Mouse (Mus musculus): ENCODE data around the gene Atmin.

Gene Atmin

GRCm38 (mm10) chr8:116943161-116943554, at the start of gene Atmin:
Gene Atmin (plus strand): TSS chr8:116943393.
- H3K36me3 ChIP-seq (ENCODE audit: control insufficient read depth, insufficient read depth, low read length, poor library complexity, severe bottlenecking) = no peaks in the 10 kb centered on the region
- peak; percentile 91 for DNase-seq (ENCODE audit: low read depth, low spot score)
- H3K27me3 ChIP-seq (ENCODE audit: control insufficient read depth, insufficient read depth, low read length, poor library complexity, severe bottlenecking) = no peaks in the 10 kb centered on the region

- Histone ChIP-seq H3K36me3 (ENCODE audit: control insufficient read depth, insufficient read depth, low read length, poor library complexity, severe bottlenecking) (no peaks in the 10 kb centered on the region), H3K27me3 (ENCODE audit: control insufficient read depth, insufficient read depth, low read length, poor library complexity, severe bottlenecking) (no peaks in the 10 kb centered on the region)
- no peak for DNase-seq (ENCODE audit: low read depth, low spot score)
These were observed 49.3 kb upstream of the Atmin start for GRCm38 (mm10) chr8:116893938-116894337.

DNA sequence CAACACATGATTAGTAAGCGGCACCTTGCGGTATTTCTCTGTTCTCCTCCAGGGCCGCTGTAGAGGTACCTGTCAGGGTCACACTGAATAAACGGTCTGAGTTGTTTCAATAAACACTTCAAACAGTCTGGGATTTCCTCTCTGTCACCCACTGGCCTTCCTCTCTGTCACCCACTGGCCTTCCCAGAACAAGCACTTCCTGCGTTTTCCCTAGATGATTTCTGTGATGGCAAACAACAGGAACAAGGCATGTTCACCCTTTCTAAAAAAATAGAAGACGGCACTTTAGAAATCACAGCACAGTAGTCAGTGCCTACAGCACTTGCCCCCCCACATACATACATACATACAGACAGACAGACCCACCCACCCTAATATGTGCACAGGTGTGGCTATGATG, 47.7 kb upstream of the Atmin start:
- no peaks in the 10 kb centered on the region for H3K27me3 ChIP-seq (ENCODE audit: control insufficient read depth, insufficient read depth, low read length, poor library complexity, severe bottlenecking)
- no peak for DNase-seq (ENCODE audit: low read depth, low spot score)
- H3K36me3 ChIP-seq (ENCODE audit: control insufficient read depth, insufficient read depth, low read length, poor library complexity, severe bottlenecking) = no peaks in the 10 kb centered on the region

DNA sequence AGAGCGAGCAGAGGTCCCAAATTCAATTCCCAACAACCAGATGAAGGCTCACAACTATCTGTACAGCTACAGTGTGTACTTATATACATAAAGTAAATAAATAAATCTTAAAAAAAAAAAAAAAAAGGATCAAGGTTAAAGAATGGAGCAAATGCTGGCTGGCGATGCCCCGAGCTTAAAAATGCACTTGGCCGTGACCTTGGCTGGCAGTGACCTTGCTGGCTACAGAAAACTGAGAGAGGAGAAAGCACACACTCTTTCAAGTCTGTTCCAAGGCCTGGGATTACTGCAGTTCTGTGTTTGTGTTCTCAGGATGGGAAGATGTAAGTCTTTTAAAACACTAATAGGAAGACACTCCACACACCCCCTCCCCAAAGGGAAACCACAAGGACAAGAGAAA, 38.5 kb upstream of the Atmin start:
- Histone ChIP-seq H3K27me3 (ENCODE audit: control insufficient read depth, insufficient read depth, low read length, poor library complexity, severe bottlenecking) (no peaks in the 10 kb centered on the region), H3K36me3 (ENCODE audit: control insufficient read depth, insufficient read depth, low read length, poor library complexity, severe bottlenecking) (no peaks in the 10 kb centered on the region)
- DNase-seq (ENCODE audit: low read depth, low spot score) = no peak

- no peak for DNase-seq (ENCODE audit: low read depth, low spot score)
- H3K36me3 ChIP-seq (ENCODE audit: control insufficient read depth, insufficient read depth, low read length, poor library complexity, severe bottlenecking) = no peaks in the 10 kb centered on the region
- no peaks in the 10 kb centered on the region for H3K27me3 ChIP-seq (ENCODE audit: control insufficient read depth, insufficient read depth, low read length, poor library complexity, severe bottlenecking)
These were observed 37.9 kb upstream of the Atmin start for GRCm38 (mm10) chr8:116905252-116905651.

- DNase-seq (ENCODE audit: low read depth, low spot score) = no peak
- H3K27me3 ChIP-seq (ENCODE audit: control insufficient read depth, insufficient read depth, low read length, poor library complexity, severe bottlenecking) = no peaks in the 10 kb centered on the region
- H3K36me3 ChIP-seq (ENCODE audit: control insufficient read depth, insufficient read depth, low read length, poor library complexity, severe bottlenecking) = no peaks in the 10 kb centered on the region
These were observed 37.4 kb upstream of the Atmin start for GRCm38 (mm10) chr8:116905836-116906235.

GRCm38 (mm10) chr8:116921005-116921336, 22.2 kb upstream of the Atmin start:
- no peak for DNase-seq (ENCODE audit: low read depth, low spot score)
- Histone ChIP-seq H3K36me3 (ENCODE audit: control insufficient read depth, insufficient read depth, low read length, poor library complexity, severe bottlenecking) (no peaks in the 10 kb centered on the region), H3K27me3 (ENCODE audit: control insufficient read depth, insufficient read depth, low read length, poor library complexity, severe bottlenecking) (no peaks in the 10 kb centered on the region)

GRCm38 (mm10) chr8:116921337-116922059, 21.7 kb upstream of the Atmin start, which contains the start of the genes Cmc2 and Cenpn:
Gene Cmc2 (minus strand): TSS chr8:116921455.
Gene Cenpn (plus strand): TSS chr8:116921730.
- H3K27me3 ChIP-seq (ENCODE audit: control insufficient read depth, insufficient read depth, low read length, poor library complexity, severe bottlenecking) = no peaks in the 10 kb centered on the region
- H3K36me3 ChIP-seq (ENCODE audit: control insufficient read depth, insufficient read depth, low read length, poor library complexity, severe bottlenecking) = no peaks in the 10 kb centered on the region
- peak; percentile 98 for DNase-seq (ENCODE audit: low read depth, low spot score)

GRCm38 (mm10) chr8:116922060-116922757, 21.0 kb upstream of the Atmin start:
- H3K36me3 ChIP-seq (ENCODE audit: control insufficient read depth, insufficient read depth, low read length, poor library complexity, severe bottlenecking) = no peaks in the 10 kb centered on the region
- no peak for DNase-seq (ENCODE audit: low read depth, low spot score)
- no peaks in the 10 kb centered on the region for H3K27me3 ChIP-seq (ENCODE audit: control insufficient read depth, insufficient read depth, low read length, poor library complexity, severe bottlenecking)

DNA sequence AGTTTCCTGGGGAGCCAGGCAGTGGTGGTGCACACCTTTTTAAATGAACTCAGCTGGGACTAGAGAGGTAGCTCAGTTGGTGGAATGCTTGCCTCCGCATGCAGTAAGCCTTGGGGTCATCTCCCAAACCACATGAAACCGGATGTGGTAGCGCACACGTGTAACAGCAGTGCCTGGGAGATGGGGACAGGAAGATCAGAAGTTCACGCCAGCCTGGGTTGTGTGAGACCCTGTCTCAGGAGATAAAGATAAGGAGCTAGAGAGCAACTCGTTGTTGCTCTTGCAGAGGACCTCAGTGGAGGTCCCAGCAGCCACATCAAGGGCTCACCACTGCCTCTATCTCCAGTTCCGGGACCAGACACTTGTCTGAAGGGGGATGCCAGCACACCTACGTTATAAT, 19.7 kb upstream of the Atmin start:
- H3K27me3 ChIP-seq (ENCODE audit: control insufficient read depth, insufficient read depth, low read length, poor library complexity, severe bottlenecking) = no peaks in the 10 kb centered on the region
- H3K36me3 ChIP-seq (ENCODE audit: control insufficient read depth, insufficient read depth, low read length, poor library complexity, severe bottlenecking) = no peaks in the 10 kb centered on the region
- DNase-seq (ENCODE audit: low read depth, low spot score) = no peak

DNA sequence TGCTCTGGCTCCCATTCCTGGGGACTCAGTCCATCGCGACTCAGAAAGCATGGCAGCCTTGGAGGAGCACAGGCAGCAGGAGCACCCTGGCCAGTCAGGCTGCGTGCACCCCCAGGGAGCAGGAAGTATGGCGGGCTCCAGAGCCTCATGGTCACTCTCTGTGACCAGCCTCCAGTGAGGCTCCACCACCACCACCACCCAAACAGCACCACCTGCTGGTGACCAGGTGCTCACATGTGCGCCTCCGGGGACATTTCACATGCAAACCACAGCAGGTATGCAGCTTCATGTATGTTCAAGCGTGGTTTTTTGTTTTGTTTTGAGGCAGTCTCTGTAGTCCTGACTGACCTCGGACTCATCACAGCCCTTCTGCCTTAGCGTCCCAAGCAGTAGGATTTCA, 15.3 kb upstream of the Atmin start:
- peak; percentile 73 for DNase-seq (ENCODE audit: low read depth, low spot score)
- no peaks in the 10 kb centered on the region for H3K27me3 ChIP-seq (ENCODE audit: control insufficient read depth, insufficient read depth, low read length, poor library complexity, severe bottlenecking)
- no peaks in the 10 kb centered on the region for H3K36me3 ChIP-seq (ENCODE audit: control insufficient read depth, insufficient read depth, low read length, poor library complexity, severe bottlenecking)

DNA sequence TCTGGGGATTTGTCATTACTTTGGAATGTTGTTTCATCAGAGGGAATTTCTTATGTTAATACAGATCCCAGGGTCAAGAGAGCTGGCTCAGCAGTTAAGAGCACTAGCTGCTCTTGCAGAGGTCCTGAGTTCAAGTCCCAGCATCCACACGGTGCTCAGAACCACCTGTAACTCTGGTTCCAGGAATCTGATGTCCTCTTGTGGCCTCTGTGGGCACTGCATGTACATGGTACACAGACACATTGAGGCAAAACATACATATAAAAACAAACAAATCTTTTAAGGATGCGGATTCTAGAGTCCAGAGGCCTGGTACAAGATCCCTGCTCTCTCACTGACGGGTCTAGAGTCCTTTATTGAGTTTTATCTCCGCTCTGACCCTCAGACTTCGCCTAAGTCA, 14.6 kb upstream of the Atmin start:
- H3K27me3 ChIP-seq (ENCODE audit: control insufficient read depth, insufficient read depth, low read length, poor library complexity, severe bottlenecking) = no peaks in the 10 kb centered on the region
- H3K36me3 ChIP-seq (ENCODE audit: control insufficient read depth, insufficient read depth, low read length, poor library complexity, severe bottlenecking) = no peaks in the 10 kb centered on the region
- DNase-seq (ENCODE audit: low read depth, low spot score) = no peak

- H3K27me3 ChIP-seq (ENCODE audit: control insufficient read depth, insufficient read depth, low read length, poor library complexity, severe bottlenecking) = no peaks in the 10 kb centered on the region
- DNase-seq (ENCODE audit: low read depth, low spot score) = no peak
- H3K36me3 ChIP-seq (ENCODE audit: control insufficient read depth, insufficient read depth, low read length, poor library complexity, severe bottlenecking) = no peaks in the 10 kb centered on the region
These were observed 8.2 kb upstream of the Atmin start for GRCm38 (mm10) chr8:116934976-116935375.

DNA sequence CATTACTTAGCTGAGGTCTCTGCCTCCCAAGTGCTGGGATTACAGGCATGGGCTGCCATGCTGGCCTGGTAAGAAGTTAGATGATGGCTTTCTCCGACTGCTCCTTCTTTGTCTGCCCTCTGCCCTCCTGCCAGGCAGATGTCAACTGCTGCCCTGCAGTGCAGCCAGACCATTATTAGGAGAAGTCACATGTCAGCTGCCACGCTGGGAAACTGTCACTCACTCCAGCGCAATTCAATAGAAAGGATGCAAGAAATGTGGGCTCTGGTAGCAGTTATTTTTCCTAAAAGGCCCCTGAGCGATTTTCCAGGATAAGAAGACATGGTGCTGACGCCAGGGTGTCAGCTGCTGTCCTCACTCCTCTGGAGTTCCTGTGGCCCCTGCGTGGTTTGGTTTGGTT, 7.7 kb upstream of the Atmin start:
- no peaks in the 10 kb centered on the region for H3K27me3 ChIP-seq (ENCODE audit: control insufficient read depth, insufficient read depth, low read length, poor library complexity, severe bottlenecking)
- no peak for DNase-seq (ENCODE audit: low read depth, low spot score)
- H3K36me3 ChIP-seq (ENCODE audit: control insufficient read depth, insufficient read depth, low read length, poor library complexity, severe bottlenecking) = no peaks in the 10 kb centered on the region

GRCm38 (mm10) chr8:116942284-116943058, 722 bp upstream of the Atmin start:
- Histone ChIP-seq H3K36me3 (ENCODE audit: control insufficient read depth, insufficient read depth, low read length, poor library complexity, severe bottlenecking) (no peaks in the 10 kb centered on the region), H3K27me3 (ENCODE audit: control insufficient read depth, insufficient read depth, low read length, poor library complexity, severe bottlenecking) (no peaks in the 10 kb centered on the region)
- DNase-seq (ENCODE audit: low read depth, low spot score) = no peak

Data from splenic B cell, adult 2 months (primary cell).